Mouse (Mus musculus): Measurements from ENCODE around the gene 3110082I17Rik.
A peak's percentile ranks its signal among the peaks of the same experiment; 100 is the strongest.

The 3110082I17Rik gene

DNA sequence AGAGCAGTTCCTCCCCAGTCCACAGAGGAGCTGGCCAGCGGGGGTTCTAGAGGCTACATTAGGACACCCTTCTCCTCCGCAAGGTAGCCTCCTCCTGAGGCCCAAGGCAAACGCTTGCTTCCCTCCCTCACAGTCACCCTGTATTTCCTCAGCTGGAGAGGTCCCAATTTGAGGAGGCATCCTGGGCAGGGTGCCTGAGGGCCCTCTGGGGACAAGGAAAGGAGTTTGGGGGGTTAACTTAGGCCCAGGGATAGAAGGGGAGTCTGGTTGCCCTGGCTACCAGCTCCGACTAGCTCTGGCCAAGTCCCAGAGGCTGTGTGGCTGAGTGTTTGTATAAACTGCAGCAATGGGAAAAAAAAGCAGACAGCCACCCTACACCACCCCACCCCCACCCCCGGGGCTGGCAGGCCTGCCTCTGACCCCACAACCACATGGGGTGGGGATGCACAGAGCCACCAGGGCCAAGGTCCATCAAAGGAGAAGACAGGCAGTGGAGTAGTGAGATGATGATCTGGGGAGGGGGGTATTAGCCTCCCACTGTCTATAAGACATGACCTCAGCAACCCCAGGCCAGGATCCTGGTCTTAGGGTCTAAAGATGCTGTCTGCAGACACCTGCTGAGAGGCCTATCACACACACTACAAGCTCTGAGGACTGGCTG lies 95.3 kb downstream of the 3110082I17Rik start:
- Histone ChIP-seq H3K4me1 (replicated peaks; ENCODE audit: low read depth, low read length) (peaks cover 72% of the 10 kb centered on the region), H3K9me3 (ENCODE audit: low read length) (no peaks in the 10 kb centered on the region), H3K27me3 (ENCODE audit: insufficient read depth, low read length) (no peaks in the 10 kb centered on the region), H3K4me3 (replicated peaks; ENCODE audit: low read length) (peak overlapping the region; percentile 27), H3K36me3 (ENCODE audit: insufficient read depth, low read length) (peaks cover 50% of the 10 kb centered on the region)
- TF ChIP-seq CTCF (conservative IDR thresholded peaks at IDR 0.05; ENCODE audit: low read length) (no peak), POU5F1 (IDR thresholded peaks at IDR 0.05; ENCODE audit: borderline replicate concordance, low read length) (no peak), NANOG (IDR thresholded peaks at IDR 0.05; ENCODE audit: borderline replicate concordance, low read length) (no peak)

- H3K36me3 ChIP-seq (ENCODE audit: insufficient read depth, low read length), result peaks cover 52% of the 10 kb centered on the region
- peaks cover 66% of the 10 kb centered on the region for H3K4me1 ChIP-seq (replicated peaks; ENCODE audit: low read depth, low read length)
- H3K4me3 ChIP-seq (replicated peaks; ENCODE audit: low read length), result peak overlapping the region; percentile 27
- H3K27me3 ChIP-seq (ENCODE audit: insufficient read depth, low read length), result no peaks in the 10 kb centered on the region
- no peak for TF ChIP-seq POU5F1 (IDR thresholded peaks at IDR 0.05; ENCODE audit: borderline replicate concordance, low read length)
- TF ChIP-seq CTCF (conservative IDR thresholded peaks at IDR 0.05; ENCODE audit: low read length), result peak; percentile 100
- H3K9me3 ChIP-seq (ENCODE audit: low read length), result no peaks in the 10 kb centered on the region
Observed at GRCm38 (mm10) chr5:139364260-139364910, 95.9 kb downstream of the 3110082I17Rik start.

- Histone ChIP-seq H3K27me3 (ENCODE audit: insufficient read depth, low read length) (no peaks in the 10 kb centered on the region), H3K36me3 (ENCODE audit: insufficient read depth, low read length) (peaks cover 57% of the 10 kb centered on the region), H3K4me3 (replicated peaks; ENCODE audit: low read length) (no peak overlapping the region), H3K9me3 (ENCODE audit: low read length) (no peaks in the 10 kb centered on the region), H3K4me1 (replicated peaks; ENCODE audit: low read depth, low read length) (peaks cover 63% of the 10 kb centered on the region)
- no peak for TF ChIP-seq NANOG (IDR thresholded peaks at IDR 0.05; ENCODE audit: borderline replicate concordance, low read length)
- no peak for TF ChIP-seq CTCF (conservative IDR thresholded peaks at IDR 0.05; ENCODE audit: low read length)
- TF ChIP-seq POU5F1 (IDR thresholded peaks at IDR 0.05; ENCODE audit: borderline replicate concordance, low read length), result no peak
Observed at GRCm38 (mm10) chr5:139363858-139364257, 96.5 kb downstream of the 3110082I17Rik start.

GRCm38 (mm10) chr5:139359244-139359643 lies 101.1 kb downstream of the 3110082I17Rik start:
- no peaks in the 10 kb centered on the region for H3K9me3 ChIP-seq (ENCODE audit: low read length)
- H3K4me1 ChIP-seq (replicated peaks; ENCODE audit: low read depth, low read length), result peaks cover 53% of the 10 kb centered on the region
- H3K27me3 ChIP-seq (ENCODE audit: insufficient read depth, low read length), result no peaks in the 10 kb centered on the region
- TF ChIP-seq NANOG (IDR thresholded peaks at IDR 0.05; ENCODE audit: borderline replicate concordance, low read length) (no peak), CTCF (conservative IDR thresholded peaks at IDR 0.05; ENCODE audit: low read length) (no peak), POU5F1 (IDR thresholded peaks at IDR 0.05; ENCODE audit: borderline replicate concordance, low read length) (no peak)
- no peak overlapping the region for H3K4me3 ChIP-seq (replicated peaks; ENCODE audit: low read length)
- peaks cover 60% of the 10 kb centered on the region for H3K36me3 ChIP-seq (ENCODE audit: insufficient read depth, low read length)

DNA sequence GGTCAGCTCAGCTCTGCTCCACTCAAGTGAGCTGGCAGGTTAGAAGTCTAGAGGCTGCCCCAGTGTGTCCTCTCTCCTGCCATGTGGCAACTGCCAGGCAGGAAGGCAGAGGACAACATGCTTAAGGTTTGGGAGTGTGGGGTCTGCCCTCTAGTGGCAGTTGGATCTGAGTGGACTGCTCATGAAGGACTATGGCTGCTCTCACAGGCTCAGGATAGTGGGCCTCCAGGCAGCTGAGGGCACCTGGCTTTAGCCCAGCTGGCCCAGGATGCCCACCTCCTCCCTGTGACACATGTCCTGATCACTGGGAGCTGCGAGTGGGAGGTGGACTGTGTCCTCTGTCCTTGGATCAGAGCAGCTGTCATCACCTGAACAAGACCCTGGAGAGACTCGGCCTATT lies 101.7 kb downstream of the 3110082I17Rik start:
- H3K9me3 ChIP-seq (ENCODE audit: low read length), result no peaks in the 10 kb centered on the region
- H3K4me3 ChIP-seq (replicated peaks; ENCODE audit: low read length), result no peak overlapping the region
- no peaks in the 10 kb centered on the region for H3K27me3 ChIP-seq (ENCODE audit: insufficient read depth, low read length)
- H3K36me3 ChIP-seq (ENCODE audit: insufficient read depth, low read length), result peaks cover 57% of the 10 kb centered on the region
- H3K4me1 ChIP-seq (replicated peaks; ENCODE audit: low read depth, low read length), result peaks cover 53% of the 10 kb centered on the region
- TF ChIP-seq CTCF (conservative IDR thresholded peaks at IDR 0.05; ENCODE audit: low read length) (peak; percentile 32), POU5F1 (IDR thresholded peaks at IDR 0.05; ENCODE audit: borderline replicate concordance, low read length) (no peak)

GRCm38 (mm10) chr5:139355235-139355772 lies 105.0 kb downstream of the 3110082I17Rik start:
- peak overlapping the region; percentile 64 for H3K4me3 ChIP-seq (replicated peaks; ENCODE audit: low read length)
- H3K36me3 ChIP-seq (ENCODE audit: insufficient read depth, low read length), result peaks cover 26% of the 10 kb centered on the region
- H3K9me3 ChIP-seq (ENCODE audit: low read length), result no peaks in the 10 kb centered on the region
- TF ChIP-seq POU5F1 (IDR thresholded peaks at IDR 0.05; ENCODE audit: borderline replicate concordance, low read length) (no peak), CTCF (conservative IDR thresholded peaks at IDR 0.05; ENCODE audit: low read length) (peak; percentile 91), NANOG (IDR thresholded peaks at IDR 0.05; ENCODE audit: borderline replicate concordance, low read length) (no peak)
- peaks cover 66% of the 10 kb centered on the region for H3K4me1 ChIP-seq (replicated peaks; ENCODE audit: low read depth, low read length)
- H3K27me3 ChIP-seq (ENCODE audit: insufficient read depth, low read length), result peaks cover 3% of the 10 kb centered on the region; the same call in 1 of the 2 replicates

GRCm38 (mm10) chr5:139353946-139354345 lies 106.4 kb downstream of the 3110082I17Rik start:
- no peaks in the 10 kb centered on the region for H3K9me3 ChIP-seq (ENCODE audit: low read length)
- TF ChIP-seq CTCF (conservative IDR thresholded peaks at IDR 0.05; ENCODE audit: low read length) (no peak), NANOG (IDR thresholded peaks at IDR 0.05; ENCODE audit: borderline replicate concordance, low read length) (no peak), POU5F1 (IDR thresholded peaks at IDR 0.05; ENCODE audit: borderline replicate concordance, low read length) (no peak)
- no peak overlapping the region for H3K4me3 ChIP-seq (replicated peaks; ENCODE audit: low read length)
- H3K4me1 ChIP-seq (replicated peaks; ENCODE audit: low read depth, low read length), result peaks cover 72% of the 10 kb centered on the region
- H3K36me3 ChIP-seq (ENCODE audit: insufficient read depth, low read length), result peaks cover 13% of the 10 kb centered on the region
- peaks cover 3% of the 10 kb centered on the region; the same call in 1 of the 2 replicates for H3K27me3 ChIP-seq (ENCODE audit: insufficient read depth, low read length)

DNA sequence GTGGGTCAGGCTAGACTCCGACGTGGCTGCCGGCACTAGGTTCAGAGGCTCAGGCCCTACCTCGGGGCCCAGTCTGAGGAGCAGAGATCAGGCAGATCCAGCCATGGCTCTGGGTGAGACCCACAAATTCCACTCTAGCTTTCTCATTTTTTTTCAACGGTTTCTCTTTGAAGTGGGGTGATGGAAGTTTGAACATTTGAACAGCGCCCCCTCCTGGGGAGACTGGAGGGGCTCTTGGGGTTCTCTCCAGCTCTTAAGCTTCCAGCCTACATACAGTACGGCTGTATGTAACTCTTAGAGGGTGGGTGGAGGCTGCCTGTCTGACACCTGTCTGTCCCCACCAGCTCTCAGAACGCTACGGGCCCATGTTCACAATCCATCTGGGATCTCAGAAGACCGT lies 106.8 kb downstream of the 3110082I17Rik start:
- Histone ChIP-seq H3K36me3 (ENCODE audit: insufficient read depth, low read length) (peaks cover 8% of the 10 kb centered on the region), H3K9me3 (ENCODE audit: low read length) (no peaks in the 10 kb centered on the region), H3K4me1 (replicated peaks; ENCODE audit: low read depth, low read length) (peaks cover 76% of the 10 kb centered on the region), H3K27me3 (ENCODE audit: insufficient read depth, low read length) (peaks cover 3% of the 10 kb centered on the region; the same call in 1 of the 2 replicates), H3K4me3 (replicated peaks; ENCODE audit: low read length) (no peak overlapping the region)
- TF ChIP-seq CTCF (conservative IDR thresholded peaks at IDR 0.05; ENCODE audit: low read length), result peak; percentile 85
- TF ChIP-seq POU5F1 (IDR thresholded peaks at IDR 0.05; ENCODE audit: borderline replicate concordance, low read length), result no peak
